Mouse (Mus musculus): ENCODE data around the gene Tent4b. TPM values are rescaled to one million over a fixed set of nuclear protein-coding genes. Genes with fewer than 3 reads are reported as not detected.
A peak's percentile ranks its signal among the peaks of the same experiment; 100 is the strongest.

Tent4b gene
- polyA plus RNA-seq, 1 experiment from 2014 or later, result 11.9 TPM

- ATAC-seq (ENCODE audit: insufficient number of reproducible peaks, low FRiP score, low TSS enrichment, low read depth) (no peak), DNase-seq (ENCODE audit: low spot score) (no peak)
- H3K9me3 ChIP-seq (ENCODE audit: control insufficient read depth, low read length), result no peaks in the 10 kb centered on the region
- H3K27ac ChIP-seq (replicated peaks; ENCODE audit: low read depth, low read length), result no peak overlapping the region
- no peaks in the 10 kb centered on the region for H3K27me3 ChIP-seq (ENCODE audit: control insufficient read depth, insufficient read depth, low read length)
- no peak overlapping the region for H3K4me3 ChIP-seq (ENCODE audit: low read depth, low read length)
- WGBS, result 86% methylated on average over 4 of the region's 4 CpGs
- no peaks in the 10 kb centered on the region for H3K4me1 ChIP-seq (ENCODE audit: control insufficient read depth, insufficient read depth, low read length)
- no peak overlapping the region for H3K4me2 ChIP-seq (ENCODE audit: low read depth, severe bottlenecking)
- H3K9ac ChIP-seq (ENCODE audit: low read length), result no peak overlapping the region
- 0 out of 2 replicates have a peak, but pooled peaks cover 2% of the 10 kb centered on the region for H3K36me3 ChIP-seq (ENCODE audit: control insufficient read depth, insufficient read depth, low read length)
Measured at GRCm38 (mm10) chr8:88241871-88242270, 42.9 kb downstream of the Tent4b start.

GRCm38 (mm10) chr8:88244298-88244697 is 45.3 kb downstream of the Tent4b start:
- WGBS, result 71% methylated on average over 4 of the region's 4 CpGs
- H3K27me3 ChIP-seq (ENCODE audit: control insufficient read depth, insufficient read depth, low read length), result no peaks in the 10 kb centered on the region
- H3K4me2 ChIP-seq (ENCODE audit: low read depth, severe bottlenecking), result no peak overlapping the region
- H3K4me3 ChIP-seq (ENCODE audit: low read depth, low read length), result no peak overlapping the region
- no peaks in the 10 kb centered on the region for H3K9me3 ChIP-seq (ENCODE audit: control insufficient read depth, low read length)
- no peak overlapping the region for H3K27ac ChIP-seq (replicated peaks; ENCODE audit: low read depth, low read length)
- DNase-seq (ENCODE audit: low spot score) (peak; percentile 62), ATAC-seq (ENCODE audit: insufficient number of reproducible peaks, low FRiP score, low TSS enrichment, low read depth) (no peak)
- no peaks in the 10 kb centered on the region for H3K4me1 ChIP-seq (ENCODE audit: control insufficient read depth, insufficient read depth, low read length)
- 0 out of 2 replicates have a peak, but pooled peaks cover 5% of the 10 kb centered on the region for H3K36me3 ChIP-seq (ENCODE audit: control insufficient read depth, insufficient read depth, low read length)
- no peak overlapping the region for H3K9ac ChIP-seq (ENCODE audit: low read length)

- H3K4me2 ChIP-seq (ENCODE audit: low read depth, severe bottlenecking), result no peak overlapping the region
- ATAC-seq (ENCODE audit: insufficient number of reproducible peaks, low FRiP score, low TSS enrichment, low read depth) (no peak), DNase-seq (ENCODE audit: low spot score) (peak; percentile 72)
Measured at GRCm38 (mm10) chr8:88252791-88253190, 53.8 kb downstream of the Tent4b start.

GRCm38 (mm10) chr8:88254957-88255356 is 55.9 kb downstream of the Tent4b start:
- Histone ChIP-seq H3K4me3 (ENCODE audit: low read depth, low read length) (no peak overlapping the region), H3K9ac (ENCODE audit: low read length) (no peak overlapping the region), H3K4me1 (ENCODE audit: control insufficient read depth, insufficient read depth, low read length) (no peaks in the 10 kb centered on the region), H3K27me3 (ENCODE audit: control insufficient read depth, insufficient read depth, low read length) (no peaks in the 10 kb centered on the region), H3K9me3 (ENCODE audit: control insufficient read depth, low read length) (no peaks in the 10 kb centered on the region), H3K36me3 (ENCODE audit: control insufficient read depth, insufficient read depth, low read length) (peaks cover 14% of the 10 kb centered on the region), H3K4me2 (ENCODE audit: low read depth, severe bottlenecking) (no peak overlapping the region), H3K27ac (replicated peaks; ENCODE audit: low read depth, low read length) (no peak overlapping the region)
- WGBS, result 89% methylated on average over 7 of the region's 7 CpGs
- DNase-seq (ENCODE audit: low spot score), result no peak
- ATAC-seq (ENCODE audit: insufficient number of reproducible peaks, low FRiP score, low TSS enrichment, low read depth), result no peak

More at GRCm38 (mm10) chr8:88252791-88253190, 53.8 kb downstream of the Tent4b start:
- H3K27ac ChIP-seq (replicated peaks; ENCODE audit: low read depth, low read length), result no peak overlapping the region
- no peak overlapping the region for H3K9ac ChIP-seq (ENCODE audit: low read length)
- 80% methylated on average over 3 of the region's 3 CpGs for WGBS
- H3K27me3 ChIP-seq (ENCODE audit: control insufficient read depth, insufficient read depth, low read length), result no peaks in the 10 kb centered on the region
- no peaks in the 10 kb centered on the region for H3K9me3 ChIP-seq (ENCODE audit: control insufficient read depth, low read length)
- H3K36me3 ChIP-seq (ENCODE audit: control insufficient read depth, insufficient read depth, low read length), result peaks cover 14% of the 10 kb centered on the region
- no peak overlapping the region for H3K4me3 ChIP-seq (ENCODE audit: low read depth, low read length)
- H3K4me1 ChIP-seq (ENCODE audit: control insufficient read depth, insufficient read depth, low read length), result no peaks in the 10 kb centered on the region

GRCm38 (mm10) chr8:88258024-88258423 is 59.0 kb downstream of the Tent4b start:
- no peak overlapping the region for H3K9ac ChIP-seq (ENCODE audit: low read length)
- peaks cover 5% of the 10 kb centered on the region for H3K36me3 ChIP-seq (ENCODE audit: control insufficient read depth, insufficient read depth, low read length)
- WGBS, result 67% methylated on average over 6 of the region's 6 CpGs
- no peak overlapping the region for H3K27ac ChIP-seq (replicated peaks; ENCODE audit: low read depth, low read length)
- H3K4me1 ChIP-seq (ENCODE audit: control insufficient read depth, insufficient read depth, low read length), result no peaks in the 10 kb centered on the region
- H3K4me3 ChIP-seq (ENCODE audit: low read depth, low read length), result no peak overlapping the region
- DNase-seq (ENCODE audit: low spot score) (no peak), ATAC-seq (ENCODE audit: insufficient number of reproducible peaks, low FRiP score, low TSS enrichment, low read depth) (no peak)
- no peaks in the 10 kb centered on the region for H3K27me3 ChIP-seq (ENCODE audit: control insufficient read depth, insufficient read depth, low read length)
- no peak overlapping the region for H3K4me2 ChIP-seq (ENCODE audit: low read depth, severe bottlenecking)
- H3K9me3 ChIP-seq (ENCODE audit: control insufficient read depth, low read length), result no peaks in the 10 kb centered on the region

GRCm38 (mm10) chr8:88258544-88258943 is 59.5 kb downstream of the Tent4b start:
- Histone ChIP-seq H3K27me3 (ENCODE audit: control insufficient read depth, insufficient read depth, low read length) (no peaks in the 10 kb centered on the region), H3K27ac (replicated peaks; ENCODE audit: low read depth, low read length) (no peak overlapping the region), H3K4me2 (ENCODE audit: low read depth, severe bottlenecking) (no peak overlapping the region), H3K9me3 (ENCODE audit: control insufficient read depth, low read length) (no peaks in the 10 kb centered on the region), H3K4me3 (ENCODE audit: low read depth, low read length) (no peak overlapping the region), H3K9ac (ENCODE audit: low read length) (no peak overlapping the region), H3K36me3 (ENCODE audit: control insufficient read depth, insufficient read depth, low read length) (peaks cover 5% of the 10 kb centered on the region), H3K4me1 (ENCODE audit: control insufficient read depth, insufficient read depth, low read length) (no peaks in the 10 kb centered on the region)
- WGBS, result 76% methylated on average over 11 of the region's 11 CpGs
- ATAC-seq (ENCODE audit: insufficient number of reproducible peaks, low FRiP score, low TSS enrichment, low read depth), result no peak
- no peak for DNase-seq (ENCODE audit: low spot score)

GRCm38 (mm10) chr8:88260466-88260980 is 61.5 kb downstream of the Tent4b start:
- Histone ChIP-seq H3K4me2 (ENCODE audit: low read depth, severe bottlenecking) (no peak overlapping the region), H3K9me3 (ENCODE audit: control insufficient read depth, low read length) (no peaks in the 10 kb centered on the region), H3K27me3 (ENCODE audit: control insufficient read depth, insufficient read depth, low read length) (no peaks in the 10 kb centered on the region), H3K4me3 (ENCODE audit: low read depth, low read length) (no peak overlapping the region), H3K27ac (replicated peaks; ENCODE audit: low read depth, low read length) (no peak overlapping the region), H3K36me3 (ENCODE audit: control insufficient read depth, insufficient read depth, low read length) (peaks cover 5% of the 10 kb centered on the region), H3K4me1 (ENCODE audit: control insufficient read depth, insufficient read depth, low read length) (no peaks in the 10 kb centered on the region), H3K9ac (ENCODE audit: low read length) (no peak overlapping the region)
- no peak for ATAC-seq (ENCODE audit: insufficient number of reproducible peaks, low FRiP score, low TSS enrichment, low read depth)
- DNase-seq (ENCODE audit: low spot score), result no peak
- 91% methylated on average over 7 of the region's 7 CpGs for WGBS

- H3K9ac ChIP-seq (ENCODE audit: low read length), result no peak overlapping the region
- no peak for ATAC-seq (ENCODE audit: insufficient number of reproducible peaks, low FRiP score, low TSS enrichment, low read depth)
- 65% methylated on average over 14 of the region's 14 CpGs for WGBS
- H3K4me1 ChIP-seq (ENCODE audit: control insufficient read depth, insufficient read depth, low read length), result no peaks in the 10 kb centered on the region
- no peak overlapping the region for H3K4me2 ChIP-seq (ENCODE audit: low read depth, severe bottlenecking)
- H3K27ac ChIP-seq (replicated peaks; ENCODE audit: low read depth, low read length), result no peak overlapping the region
- H3K4me3 ChIP-seq (ENCODE audit: low read depth, low read length), result no peak overlapping the region
- DNase-seq (ENCODE audit: low spot score), result no peak
- H3K27me3 ChIP-seq (ENCODE audit: control insufficient read depth, insufficient read depth, low read length), result no peaks in the 10 kb centered on the region
- no peaks in the 10 kb centered on the region for H3K36me3 ChIP-seq (ENCODE audit: control insufficient read depth, insufficient read depth, low read length)
- no peaks in the 10 kb centered on the region for H3K9me3 ChIP-seq (ENCODE audit: control insufficient read depth, low read length)
Measured at GRCm38 (mm10) chr8:88262831-88263635, 64.0 kb downstream of the Tent4b start.
